Mouse (Mus musculus) hindbrain, embryonic 14.5 days (tissue): ENCODE results near the gene Rhou. TPM values are rescaled to one million over a fixed set of nuclear protein-coding genes. Genes with fewer than 3 reads are reported as not detected.
"Not testable (repeated sequence)": the region's sequence is repeated elsewhere in the genome, so short reads cannot be mapped to it uniquely, and the experiment has no call there.

Experiments used
- ATAC-seq: fragments of 200-750 bp; cut with Nextera tagmentation; 2 replicates; pipeline ENCODE4 v1.8.0; 2017; ENCODE audit warnings: moderate number of reproducible peaks, mild to moderate bottlenecking, moderate TSS enrichment, moderate library complexity; ENCODE audit not compliant: low FRiP score
- DNase-seq: peaks from one replicate; pipeline ENCODE4 v3.0.0-alpha.2; 2015; ENCODE audit warnings: low spot score
- H3K27ac ChIP-seq: fragments of 300-500 bp; sonication (generic); 2 replicates; pipeline ENCODE4 v1.5.1; 2014; ENCODE audit warnings: mild to moderate bottlenecking, moderate library complexity
- H3K27me3 ChIP-seq: fragments of 300-500 bp; sonication (generic); 2 replicates; pipeline ENCODE4 v1.6.1; 2014; ENCODE audit warnings: mild to moderate bottlenecking, low read length, mixed read lengths; ENCODE audit not compliant: control insufficient read depth, insufficient read depth
- H3K36me3 ChIP-seq: fragments of 300-500 bp; sonication (generic); replicated peaks from 2 replicates; pipeline ENCODE4 v1.6.1; 2014; ENCODE audit not compliant: control insufficient read depth, insufficient read depth
- H3K4me1 ChIP-seq: fragments of 300-500 bp; sonication (generic); replicated peaks from 2 replicates; pipeline ENCODE4 v1.6.1; 2014; ENCODE audit warnings: antibody characterized with exemption, low read length, mixed read lengths; ENCODE audit not compliant: control insufficient read depth, insufficient read depth
- H3K4me2 ChIP-seq: fragments of 300-500 bp; sonication (generic); replicated peaks from 2 replicates; pipeline ENCODE4 v1.6.1; 2014; ENCODE audit warnings: mild to moderate bottlenecking, moderate library complexity
- H3K4me3 ChIP-seq: fragments of 300-500 bp; sonication (generic); replicated peaks from 2 replicates; pipeline ENCODE4 v1.5.1; 2014; ENCODE audit warnings: mild to moderate bottlenecking, low read length
- H3K9ac ChIP-seq: fragments of 300-500 bp; sonication (generic); 2 replicates; pipeline ENCODE4 v1.6.1; 2014
- H3K9me3 ChIP-seq: fragments of 300-500 bp; sonication (generic); 2 replicates; pipeline ENCODE4 v1.6.1; 2016; ENCODE audit warnings: low read length; ENCODE audit not compliant: control insufficient read depth
- WGBS: fragments of 180-500 bp; shearing (Covaris S2); extraction: QIAGEN DNeasy Blood & Tissue Kit; methylation state at CpG from one replicate; pipeline ENCODE4 v1.1.7; 2014; 5-methylcytosine and 5-hydroxymethylcytosine counted together
- polyA plus RNA-seq: library from polyadenylated mRNA; unstranded; fragments of >200 nt; fragmentation: Nextera tagmentation; extraction: Ambion mirVana; gene quantifications from 2 replicates; pipeline ENCODE4 v1.2.1, GENCODE M21; 2014

Gene Rhou
- polyA plus RNA-seq, 1 experiment from 2014 or later = 14.9 TPM

GRCm38 (mm10) chr8:123628968-123629755 is 24.6 kb upstream of the Rhou start:
- H3K36me3 ChIP-seq = no peaks in the 10 kb centered on the region
- ATAC-seq = no peak
- no peak overlapping the region for H3K27ac ChIP-seq
- H3K4me2 ChIP-seq = peak overlapping the region; percentile 53
- WGBS = 10% methylated on average over 19 of the region's 19 CpGs
- no peak overlapping the region for H3K9ac ChIP-seq
- peak overlapping the region; percentile 9 for H3K4me3 ChIP-seq
- H3K4me1 ChIP-seq = peaks cover 12% of the 10 kb centered on the region
- DNase-seq = peak; percentile 91
- H3K9me3 ChIP-seq = no peaks in the 10 kb centered on the region
- H3K27me3 ChIP-seq = peaks cover 26% of the 10 kb centered on the region

DNA sequence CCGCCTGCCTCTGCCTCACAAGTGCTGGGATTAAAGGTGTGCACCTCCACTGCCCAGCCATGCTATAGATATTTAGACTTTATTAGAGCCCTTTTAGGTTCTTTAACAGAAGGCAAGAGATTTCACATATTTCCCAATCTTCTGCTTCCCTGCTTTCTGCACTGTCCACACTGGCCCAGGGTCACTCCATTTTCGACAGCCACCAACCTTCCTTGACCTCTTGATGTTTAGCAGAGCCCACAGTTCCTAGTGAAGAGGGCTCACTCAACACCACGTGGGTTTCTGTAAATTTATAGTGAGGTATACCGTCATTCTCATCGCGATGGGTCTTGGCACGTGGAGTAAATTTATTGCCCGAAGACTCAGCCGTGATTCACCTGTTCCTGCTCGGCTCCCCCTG is 23.7 kb upstream of the Rhou start:
- no peak overlapping the region for H3K9ac ChIP-seq
- ATAC-seq = no peak

GRCm38 (mm10) chr8:123630841-123631251 is 22.9 kb upstream of the Rhou start:
- Histone ChIP-seq H3K27ac (no peak overlapping the region), H3K9me3 (no peaks in the 10 kb centered on the region), H3K9ac (peak overlapping the region; percentile 20; the same call in 1 of the 2 replicates), H3K4me3 (peak overlapping the region; percentile 13; the same call in 1 of the 2 replicates), H3K27me3 (peaks cover 9% of the 10 kb centered on the region), H3K36me3 (no peaks in the 10 kb centered on the region), H3K4me2 (peak overlapping the region; percentile 40), H3K4me1 (peaks cover 12% of the 10 kb centered on the region)
- peak; percentile 29 for DNase-seq
- no peak for ATAC-seq
- WGBS = 28% methylated on average over 12 of the region's 12 CpGs

More for the DNA sequence above, 23.7 kb upstream of the Rhou start:
- 44% methylated on average over 10 of the region's 10 CpGs for WGBS
- Histone ChIP-seq H3K36me3 (no peaks in the 10 kb centered on the region), H3K9me3 (no peaks in the 10 kb centered on the region), H3K4me2 (peak overlapping the region; percentile 40), H3K4me3 (no peak overlapping the region), H3K4me1 (peaks cover 12% of the 10 kb centered on the region), H3K27me3 (peaks cover 17% of the 10 kb centered on the region), H3K27ac (no peak overlapping the region)
- DNase-seq = no peak

- H3K36me3 ChIP-seq, H3K4me3 ChIP-seq, H3K4me2 ChIP-seq, DNase-seq, H3K27me3 ChIP-seq, H3K9ac ChIP-seq, H3K27ac ChIP-seq, H3K9me3 ChIP-seq, ATAC-seq: not testable (repeated sequence)
- peaks cover 12% of the 10 kb centered on the region for H3K4me1 ChIP-seq
- WGBS = 64% methylated on average over 3 of the region's 3 CpGs
These were observed 22.0 kb upstream of the Rhou start for GRCm38 (mm10) chr8:123631746-123632145.

- WGBS = 80% methylated on average over 4 of the region's 4 CpGs
- H3K9ac ChIP-seq = no peak overlapping the region
- H3K9me3 ChIP-seq = no peaks in the 10 kb centered on the region
- ATAC-seq (no peak), DNase-seq (no peak)
- H3K4me3 ChIP-seq = no peak overlapping the region
- H3K4me2 ChIP-seq = no peak overlapping the region
- peaks cover 12% of the 10 kb centered on the region for H3K4me1 ChIP-seq
- no peak overlapping the region for H3K27ac ChIP-seq
- H3K36me3 ChIP-seq = no peaks in the 10 kb centered on the region
- H3K27me3 ChIP-seq = peaks cover 7% of the 10 kb centered on the region
These were observed 21.5 kb upstream of the Rhou start for GRCm38 (mm10) chr8:123632257-123632656.

- WGBS = 72% methylated on average over 7 of the region's 7 CpGs
- Histone ChIP-seq H3K27me3 (no peaks in the 10 kb centered on the region), H3K9ac (no peak overlapping the region), H3K9me3 (no peaks in the 10 kb centered on the region), H3K27ac (no peak overlapping the region), H3K4me1 (peaks cover 12% of the 10 kb centered on the region), H3K36me3 (no peaks in the 10 kb centered on the region), H3K4me2 (no peak overlapping the region), H3K4me3 (no peak overlapping the region)
- ATAC-seq (no peak), DNase-seq (no peak)
These were observed 19.9 kb upstream of the Rhou start for GRCm38 (mm10) chr8:123633801-123634200.

- no peak for ATAC-seq
- H3K27me3 ChIP-seq = no peaks in the 10 kb centered on the region
These were observed 19.2 kb upstream of the Rhou start for GRCm38 (mm10) chr8:123634395-123635131.

GRCm38 (mm10) chr8:123635671-123636070 is 18.1 kb upstream of the Rhou start:
- Histone ChIP-seq H3K27me3 (no peaks in the 10 kb centered on the region), H3K4me1 (0 out of 2 replicates have a peak, but pooled peaks cover 2% of the 10 kb centered on the region), H3K4me2 (no peak overlapping the region), H3K9me3 (no peaks in the 10 kb centered on the region), H3K4me3 (no peak overlapping the region), H3K9ac (no peak overlapping the region), H3K27ac (no peak overlapping the region), H3K36me3 (no peaks in the 10 kb centered on the region)
- no peak for DNase-seq
- 82% methylated on average over 11 of the region's 11 CpGs for WGBS
- ATAC-seq = no peak

More at GRCm38 (mm10) chr8:123634395-123635131, 19.2 kb upstream of the Rhou start:
- 0 out of 2 replicates have a peak, but pooled peaks cover 8% of the 10 kb centered on the region for H3K4me1 ChIP-seq
- no peaks in the 10 kb centered on the region for H3K36me3 ChIP-seq
- no peak overlapping the region for H3K4me2 ChIP-seq
- H3K4me3 ChIP-seq = no peak overlapping the region
- no peak for DNase-seq
- no peaks in the 10 kb centered on the region for H3K9me3 ChIP-seq
- 48% methylated on average over 3 of the region's 3 CpGs for WGBS
- H3K9ac ChIP-seq = no peak overlapping the region
- H3K27ac ChIP-seq = no peak overlapping the region

DNA sequence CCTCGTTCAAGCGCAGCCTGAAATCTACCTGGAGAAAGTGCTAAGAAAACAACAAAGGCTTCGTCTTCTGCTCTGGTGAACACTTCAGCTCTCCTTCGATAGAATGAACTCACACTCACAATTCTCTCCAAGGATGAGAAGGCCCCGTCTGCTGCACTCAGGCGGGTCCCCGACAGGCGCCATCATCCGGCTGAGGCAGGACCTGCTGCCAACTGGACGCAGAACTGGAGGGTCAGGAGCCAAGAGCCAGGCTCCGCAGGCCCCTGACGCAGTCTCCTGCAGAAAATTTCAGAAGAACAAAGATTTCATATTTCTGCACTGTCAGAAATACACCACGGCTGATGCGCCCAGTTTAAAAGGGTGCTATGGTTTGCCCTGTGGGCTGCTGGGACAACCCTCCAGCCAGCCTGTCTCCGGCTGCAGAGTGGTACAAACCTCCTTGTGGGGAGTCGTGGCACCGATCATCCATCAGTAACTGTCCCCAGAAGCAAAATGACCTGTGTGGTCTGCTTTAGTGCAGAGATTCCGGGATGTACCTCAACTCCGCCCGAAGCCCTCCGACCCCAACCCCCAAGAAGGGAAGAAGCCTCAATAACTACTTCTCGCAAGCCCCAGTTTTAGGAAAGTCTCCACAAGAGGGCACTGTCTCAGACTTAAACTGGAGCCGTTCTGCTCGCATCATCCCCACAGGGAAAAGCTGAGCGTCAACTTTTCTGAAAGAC is 10.2 kb upstream of the Rhou start:
- Histone ChIP-seq H3K9ac (no peak overlapping the region), H3K9me3 (no peaks in the 10 kb centered on the region), H3K4me2 (peak overlapping the region; percentile 45), H3K27me3 (0 out of 2 replicates have a peak, but pooled peaks cover 7% of the 10 kb centered on the region), H3K4me3 (peak overlapping the region; percentile 19), H3K36me3 (no peaks in the 10 kb centered on the region), H3K27ac (no peak overlapping the region), H3K4me1 (0 out of 2 replicates have a peak, but pooled peaks cover 4% of the 10 kb centered on the region)
- no peak for ATAC-seq
- WGBS = 13% methylated on average over 25 of the region's 25 CpGs
- DNase-seq = peak; percentile 89
